Mouse (Mus musculus) thymus, postnatal 14 days (tissue): ENCODE results near the gene Pakap.

Experiments used
- DNase-seq: peaks from one replicate; pipeline ENCODE4 v3.0.0; 2021

Pakap gene

GRCm38 (mm10) chr4:57626921-57627320 lies 58.9 kb downstream of the Pakap start:
- no peak for DNase-seq

GRCm38 (mm10) chr4:57632386-57632785 lies 64.4 kb downstream of the Pakap start:
- DNase-seq: no peak

GRCm38 (mm10) chr4:57633052-57633451 lies 65.1 kb downstream of the Pakap start:
- no peak for DNase-seq

GRCm38 (mm10) chr4:57634956-57635355 lies 67.0 kb downstream of the Pakap start:
- DNase-seq: no peak

- DNase-seq: no peak
These were observed 69.0 kb downstream of the Pakap start for GRCm38 (mm10) chr4:57636782-57637482.

- DNase-seq: no peak
These were observed 69.8 kb downstream of the Pakap start for GRCm38 (mm10) chr4:57637636-57638386.

- peak; percentile 21 for DNase-seq
These were observed 71.0 kb downstream of the Pakap start for GRCm38 (mm10) chr4:57638941-57639340.

- DNase-seq: peak; percentile 64
These were observed 72.2 kb downstream of the Pakap start for GRCm38 (mm10) chr4:57640222-57640621.

- no peak for DNase-seq
These were observed 73.0 kb downstream of the Pakap start for GRCm38 (mm10) chr4:57640971-57641370.

GRCm38 (mm10) chr4:57650994-57651393 lies 83.0 kb downstream of the Pakap start:
- DNase-seq: no peak

- DNase-seq: no peak
These were observed 83.6 kb downstream of the Pakap start for GRCm38 (mm10) chr4:57651547-57651946.

GRCm38 (mm10) chr4:57652185-57652904 lies 84.4 kb downstream of the Pakap start:
- DNase-seq: no peak

- DNase-seq: peak; percentile 65
These were observed 88.0 kb downstream of the Pakap start for GRCm38 (mm10) chr4:57655966-57656365.

- peak; percentile 75 for DNase-seq
These were observed 88.4 kb downstream of the Pakap start for GRCm38 (mm10) chr4:57656388-57656787.

- DNase-seq: peak; percentile 27
These were observed 88.9 kb downstream of the Pakap start for GRCm38 (mm10) chr4:57656861-57657260.

- no peak for DNase-seq
These were observed 92.5 kb downstream of the Pakap start for GRCm38 (mm10) chr4:57660470-57660869.

- no peak for DNase-seq
These were observed 98.1 kb downstream of the Pakap start for GRCm38 (mm10) chr4:57666101-57666500.

GRCm38 (mm10) chr4:57670813-57671469 lies 103.0 kb downstream of the Pakap start:
- peak; percentile 32 for DNase-seq

- no peak for DNase-seq
These were observed 104.6 kb downstream of the Pakap start for GRCm38 (mm10) chr4:57672541-57672940.

- peak; percentile 91 for DNase-seq
These were observed 105.3 kb downstream of the Pakap start for GRCm38 (mm10) chr4:57672996-57673906.

GRCm38 (mm10) chr4:57674351-57674750 lies 106.4 kb downstream of the Pakap start:
- peak; percentile 25 for DNase-seq

GRCm38 (mm10) chr4:57675387-57675786 lies 107.4 kb downstream of the Pakap start:
- peak; percentile 78 for DNase-seq
